Mouse (Mus musculus) heart, adult 9 months (tissue): ENCODE measurements around the gene Gm11027.

ENCODE experiments used
- DNase-seq, 2 experiments: peaks; one replicate each; pipeline ENCODE4 v3.0.0; 2022; ENCODE audit warnings: low spot score in 2 of 2

Gene Gm11027

GRCm38 (mm10) chr12:116279181-116279580, 4.0 kb downstream of the Gm11027 start:
- no peak for DNase-seq

- no peak for DNase-seq
Measured at GRCm38 (mm10) chr12:116280149-116280652, 5.0 kb downstream of the Gm11027 start.

DNA sequence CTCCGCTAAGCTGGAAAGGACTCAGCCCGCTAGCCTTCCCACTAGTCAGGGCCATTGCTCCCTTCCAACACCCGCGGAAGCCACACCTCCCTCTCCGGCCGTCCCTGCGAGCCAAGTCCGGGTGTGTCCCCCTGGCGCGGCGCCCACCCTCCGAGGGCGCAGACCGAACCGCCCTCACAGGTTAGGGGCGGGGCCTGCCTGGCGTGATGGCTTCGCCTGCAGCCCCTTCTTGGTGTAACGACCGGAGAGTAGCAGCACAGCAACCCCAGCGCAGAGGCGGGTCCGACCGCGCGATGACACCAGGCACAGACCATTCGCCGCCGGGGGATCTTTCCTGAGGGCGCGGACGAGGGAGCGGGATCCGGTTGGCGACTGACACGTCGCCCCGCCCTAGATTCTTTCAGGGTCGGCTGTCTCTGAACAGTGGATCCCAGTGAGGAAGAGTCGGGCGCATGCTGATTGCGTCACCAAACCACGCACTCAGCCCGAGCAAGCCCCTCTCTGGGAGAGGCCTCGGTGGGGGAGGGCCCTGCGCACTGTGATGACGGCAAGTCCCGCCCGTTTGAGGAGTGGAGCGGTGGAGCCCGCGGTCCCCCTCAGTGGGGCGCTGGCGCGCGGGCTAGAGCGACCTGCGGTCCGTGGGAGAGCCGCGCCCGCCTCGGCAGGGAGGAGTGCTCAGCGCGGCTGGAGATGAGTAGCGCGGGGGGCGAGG, 5.6 kb downstream of the Gm11027 start, which contains the start of gene Esyt2:
Gene Esyt2 (plus strand): TSS at position 544 of the 712 bp plus-strand sequence.
- DNase-seq, result peak; percentile 99 to 100

- DNase-seq, result peak; percentile 12 to 35
Measured at GRCm38 (mm10) chr12:116281427-116282281, 6.5 kb downstream of the Gm11027 start.

- DNase-seq, result no peak
Measured at GRCm38 (mm10) chr12:116282856-116283255, 7.7 kb downstream of the Gm11027 start.

DNA sequence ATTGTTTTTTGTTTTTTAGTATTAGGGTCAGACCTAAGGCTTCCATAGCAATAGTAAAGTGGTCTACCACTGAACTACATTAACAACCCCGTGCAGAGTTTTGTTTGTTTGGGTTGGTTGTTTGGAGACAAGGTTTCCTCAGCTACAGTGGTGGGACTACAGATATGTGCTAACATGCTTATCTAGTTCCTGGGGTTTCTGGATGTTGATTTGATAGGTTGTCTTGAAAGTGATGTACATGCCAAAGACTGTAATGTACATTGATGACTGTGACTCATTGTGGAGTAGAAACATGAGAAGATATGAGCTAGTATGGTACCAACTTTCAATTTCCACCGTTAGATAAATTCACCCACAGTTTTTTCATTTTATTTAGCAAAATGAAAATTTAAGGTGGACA, 8.3 kb downstream of the Gm11027 start:
- DNase-seq, result no peak

DNA sequence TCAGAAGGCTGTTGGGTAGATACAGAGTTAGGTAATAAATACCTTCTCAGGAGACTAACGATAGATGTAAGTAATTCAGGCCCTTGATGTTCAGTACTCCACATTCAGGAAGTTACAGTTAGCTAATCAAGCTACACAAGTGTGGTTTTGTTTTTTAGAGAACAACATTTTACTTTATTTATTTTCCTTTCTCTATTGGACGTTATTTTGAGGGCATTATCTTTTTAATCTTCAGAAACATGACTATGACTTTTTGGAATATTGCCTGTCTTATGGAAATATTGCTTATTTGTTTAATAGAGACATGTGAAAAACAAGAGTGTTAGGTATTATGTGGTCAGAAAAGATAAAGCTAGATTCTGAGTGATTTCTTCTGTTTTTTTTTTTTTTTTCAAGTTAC, 18.0 kb downstream of the Gm11027 start:
- no peak for DNase-seq

DNA sequence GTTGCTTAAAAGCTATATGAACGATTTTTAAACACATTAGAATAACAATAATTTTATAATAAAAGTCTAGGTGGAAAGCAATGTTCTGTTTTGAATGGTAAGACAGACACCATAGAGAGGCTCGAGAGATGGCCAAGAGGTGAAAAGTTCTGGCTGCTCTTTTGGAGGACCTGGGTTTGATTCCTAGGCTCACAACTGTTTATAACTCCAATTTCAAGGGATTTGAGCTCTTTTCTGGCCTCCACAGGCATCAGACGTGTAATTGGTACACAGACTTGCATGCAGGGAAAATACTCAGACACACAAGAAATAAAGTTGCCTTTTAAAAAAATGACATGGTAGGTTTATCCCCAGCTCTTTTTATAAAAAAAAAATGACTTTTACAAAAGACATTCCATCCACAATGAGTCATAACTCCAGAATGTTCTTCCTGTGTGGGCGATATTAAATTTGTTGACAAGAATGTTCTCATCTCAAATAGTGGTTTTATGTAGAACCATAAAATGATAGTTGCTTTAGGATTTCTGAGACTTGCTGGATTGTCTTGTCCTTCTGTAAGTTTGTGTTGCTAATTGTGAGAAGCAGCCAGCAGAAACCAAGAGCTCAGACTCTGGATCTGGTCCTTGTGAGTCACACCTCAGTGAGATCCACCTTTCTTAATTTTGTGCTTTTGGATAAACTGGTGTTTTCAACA, 18.6 kb downstream of the Gm11027 start:
- peak; percentile 27 to 30 for DNase-seq

- DNase-seq, result no peak
Measured at GRCm38 (mm10) chr12:116299906-116300305, 24.7 kb downstream of the Gm11027 start.

GRCm38 (mm10) chr12:116302181-116302580, 27.0 kb downstream of the Gm11027 start:
- no peak for DNase-seq

- DNase-seq, result peak in 1 of 2 experiments; percentile 19
Measured at GRCm38 (mm10) chr12:116306042-116306441, 30.9 kb downstream of the Gm11027 start.

DNA sequence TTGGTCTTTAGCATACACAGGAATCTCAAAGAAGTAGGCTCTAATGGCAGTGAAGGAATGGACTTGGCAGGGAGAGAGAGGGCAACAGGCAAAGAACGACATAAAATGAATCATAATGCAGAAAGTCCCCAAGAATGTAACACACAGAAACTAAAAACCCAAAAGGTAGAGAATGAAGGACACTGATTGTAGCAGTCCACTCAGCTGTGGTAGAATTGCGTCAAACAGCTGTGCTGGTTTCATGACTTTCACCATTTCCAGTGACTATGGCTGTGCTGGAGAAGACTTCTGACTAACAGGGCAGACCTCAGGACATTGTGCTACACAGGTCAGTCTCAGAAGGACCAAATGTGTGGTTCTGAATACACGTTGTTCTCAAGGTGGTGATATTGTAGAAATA, 32.7 kb downstream of the Gm11027 start:
- DNase-seq, result no peak

GRCm38 (mm10) chr12:116308612-116309011, 33.4 kb downstream of the Gm11027 start:
- no peak for DNase-seq

DNA sequence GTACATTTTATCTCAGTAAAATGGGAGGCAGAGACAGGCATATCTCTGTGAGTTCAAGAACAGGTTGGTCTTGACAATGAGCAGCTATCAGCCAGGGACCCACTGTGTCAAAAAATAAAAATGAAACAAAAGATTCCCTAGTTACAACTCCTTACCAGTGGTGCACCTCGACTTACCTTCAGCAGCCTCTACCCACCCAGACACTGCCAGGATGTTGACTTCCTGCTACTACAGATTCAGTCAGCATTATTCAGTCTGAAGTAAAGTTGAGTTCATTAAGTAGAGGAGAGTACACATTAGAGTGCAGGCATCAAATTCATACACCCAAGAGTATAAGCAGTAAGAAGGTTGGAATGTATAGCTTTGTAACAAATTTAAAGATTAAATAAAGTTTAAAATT, 38.6 kb downstream of the Gm11027 start:
- DNase-seq, result no peak

DNA sequence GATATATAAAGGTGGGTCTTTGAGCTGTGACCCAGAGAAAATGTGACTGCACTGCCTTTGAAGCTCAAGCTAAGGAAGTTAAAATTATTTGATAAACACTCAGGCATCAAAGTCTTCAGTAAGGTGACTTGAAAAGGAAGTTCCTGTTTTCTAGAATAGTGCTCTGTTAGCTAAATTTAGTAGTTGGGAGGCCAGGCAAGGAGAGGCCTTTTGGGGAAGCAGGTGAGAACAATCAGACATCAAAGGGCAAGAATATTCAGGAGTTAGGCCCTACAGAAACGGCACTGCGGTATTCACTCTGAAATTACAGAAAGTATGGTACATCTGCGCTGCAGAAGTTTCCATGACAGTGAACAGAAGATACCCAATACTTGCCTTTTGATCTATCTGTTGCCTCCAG, 40.3 kb downstream of the Gm11027 start:
- DNase-seq, result no peak

DNA sequence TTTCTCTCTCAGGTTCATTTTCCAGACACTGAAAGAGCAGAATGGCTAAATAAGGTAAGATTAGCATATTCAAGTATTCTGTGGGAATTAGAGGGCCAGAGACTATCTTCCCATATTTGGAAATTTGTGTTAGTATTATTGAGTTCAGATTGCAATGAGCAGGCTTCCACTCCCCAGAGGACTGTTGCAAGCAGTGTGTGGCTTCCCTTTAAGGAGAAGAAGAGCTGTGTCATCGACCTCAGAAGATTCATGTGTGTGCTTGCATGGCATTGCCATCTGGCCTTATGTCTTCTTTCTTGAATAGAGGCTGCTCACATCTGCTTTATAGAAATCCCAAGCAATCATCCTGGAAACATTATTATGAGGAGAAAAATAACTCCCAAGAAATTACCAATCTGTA, 42.6 kb downstream of the Gm11027 start:
- DNase-seq, result no peak
